Mouse (Mus musculus) CD4-positive, CD25-positive, alpha-beta regulatory T cell, adult 4 months (primary cell): ENCODE measurements at regions not wholly inside any gene's neighbourhood (a gene's known extent, or its start where the extent isn't known, plus 50 kb on each side); places are given as distances from the start of the nearest gene placed in this dataset.
"Not testable (repeated sequence)": the region's sequence is repeated elsewhere in the genome, so short reads cannot be mapped to it uniquely, and the experiment has no call there.

Experiments
- ATAC-seq: one replicate; pipeline ENCODE4 v1.8.0; 2017

GRCm38 (mm10) chr10:57324226-57324625, 162.0 kb upstream of the Hsf2 start:
- ATAC-seq, result no peak

GRCm38 (mm10) chr10:57362781-57363180, 123.4 kb upstream of the Hsf2 start:
- ATAC-seq, result not testable (repeated sequence)
